Mouse (Mus musculus) layer of hippocampus, postnatal 36 days (tissue): ENCODE data around the gene Btnl10. TPM values are rescaled to one million over a fixed set of nuclear protein-coding genes. Genes with fewer than 3 reads are reported as not detected.

Experiments
- DNase-seq, 2 experiments: peaks; one replicate each; pipeline ENCODE4 v3.0.0; 2022
- total RNA-seq, 2 experiments: library from RNA; stranded (reverse); gene quantifications; 2 replicates each; pipeline ENCODE4 v1.2.3; 2021

Gene Btnl10
- under 1 TPM in 1 of 2 experiments, not detected in 1; 0.12 TPM for total RNA-seq

DNA sequence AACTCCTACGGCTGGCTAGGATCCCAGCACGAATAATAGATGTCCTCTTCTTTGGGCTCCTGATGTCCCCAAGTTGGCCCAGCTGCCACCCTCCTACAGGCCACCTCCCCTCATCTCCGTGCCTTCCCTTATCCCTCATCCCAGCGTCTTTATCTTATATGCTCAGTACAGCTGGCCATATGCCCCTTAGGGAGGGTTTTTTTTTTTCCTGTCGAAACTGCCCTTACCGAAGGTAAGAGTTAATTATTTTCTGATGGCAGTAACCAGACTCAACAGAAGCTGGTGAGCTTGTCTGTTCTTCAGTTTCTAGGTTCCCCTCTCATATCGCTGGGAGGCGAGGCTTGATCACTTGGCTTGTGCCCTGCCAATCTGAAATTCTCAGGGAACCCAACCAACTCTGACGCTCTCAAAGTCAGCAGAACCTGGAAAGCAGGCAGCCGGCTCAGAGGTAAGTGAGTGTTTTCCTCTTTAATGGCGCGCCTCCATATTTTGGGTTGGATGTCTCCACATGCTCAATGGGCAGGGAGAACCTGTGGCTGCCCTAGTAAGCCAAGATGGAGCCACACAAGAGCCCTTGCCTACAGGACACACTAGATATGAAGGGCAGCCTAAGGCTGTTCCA lies at the start of gene Btnl10:
Gene Btnl10 (plus strand): TSS at position 164 of the 622 bp plus-strand sequence.
- no peak for DNase-seq

DNA sequence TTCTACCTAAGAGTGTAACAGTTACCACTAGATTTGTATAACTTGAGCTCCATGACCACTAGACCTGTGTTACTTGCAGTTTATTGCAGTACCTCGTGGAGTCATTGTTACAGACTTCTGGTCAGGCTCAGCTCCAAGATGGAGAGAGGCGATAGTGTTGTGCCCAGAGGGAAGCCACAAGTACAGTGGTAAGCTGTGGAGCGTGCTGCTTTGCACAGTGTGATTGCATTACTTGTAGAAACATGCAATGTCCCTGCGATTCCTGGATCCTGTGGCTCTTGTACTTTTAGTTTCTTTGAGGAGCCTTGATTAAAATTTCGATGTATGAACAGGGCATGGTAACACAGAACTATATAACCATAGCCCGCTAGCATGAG lies 49.8 kb upstream of the Btnl10 start:
- DNase-seq = no peak

- DNase-seq = no peak
Measured at GRCm38 (mm10) chr11:58870961-58871360, 46.7 kb upstream of the Btnl10 start.

DNA sequence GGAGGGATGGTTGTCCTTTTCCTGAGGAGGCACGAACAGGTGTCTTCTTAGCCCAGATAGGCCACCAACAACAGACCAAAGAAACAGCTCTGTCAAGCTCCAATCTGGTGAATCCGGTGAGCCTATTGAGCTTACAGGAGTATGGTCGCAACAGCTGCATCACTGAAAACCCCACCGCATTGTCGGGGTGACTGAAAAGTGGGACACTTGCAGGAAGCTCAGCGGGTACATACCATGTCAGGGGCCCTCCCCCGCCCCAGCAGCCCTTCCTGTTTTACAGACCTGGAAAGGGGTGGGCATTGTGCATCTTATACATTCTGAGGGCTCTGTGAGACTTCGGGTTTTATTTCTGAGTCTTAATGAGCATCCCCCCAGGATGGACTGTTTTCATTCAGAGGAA lies 34.0 kb upstream of the Btnl10 start:
- no peak for DNase-seq

DNA sequence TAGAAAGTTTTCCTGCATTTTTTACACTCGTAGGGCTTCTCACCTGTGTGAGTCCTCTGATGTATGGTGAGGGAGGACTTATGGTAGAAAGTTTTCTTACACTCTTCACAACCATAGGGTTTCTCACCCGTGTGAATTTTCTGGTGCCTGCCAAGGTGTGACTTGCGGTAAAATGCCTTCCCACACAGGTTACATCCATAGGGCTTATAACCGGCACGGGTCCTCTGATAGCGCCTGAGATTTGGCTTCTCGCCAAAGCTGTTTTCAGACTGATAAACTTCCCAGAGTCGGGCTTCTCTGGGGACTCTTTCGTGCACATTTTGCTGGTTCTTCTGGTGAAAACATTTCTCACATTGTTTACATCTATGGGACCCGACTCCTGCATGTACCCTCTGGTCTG lies 27.2 kb upstream of the Btnl10 start:
- no peak for DNase-seq

DNA sequence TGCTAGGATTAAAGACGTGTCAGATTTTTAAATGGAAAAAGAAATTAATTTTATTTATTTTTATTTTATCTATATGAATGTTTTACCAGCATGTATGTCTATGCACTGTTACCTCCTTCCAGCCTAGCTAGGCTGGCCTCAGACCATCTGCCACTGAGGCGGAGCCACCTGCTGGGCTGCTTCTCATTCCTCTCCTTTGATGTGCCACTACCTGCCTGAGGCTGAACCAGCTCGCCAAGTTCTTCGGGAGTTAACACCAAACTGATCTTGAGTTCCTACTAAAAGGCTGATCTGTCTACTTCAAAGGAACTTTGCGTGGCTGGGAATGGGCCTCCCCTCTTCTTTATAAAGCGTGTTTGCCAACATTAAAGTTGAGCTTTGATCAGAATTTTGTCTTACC lies 23.3 kb upstream of the Btnl10 start:
- no peak for DNase-seq

GRCm38 (mm10) chr11:58897485-58897884 lies 20.2 kb upstream of the Btnl10 start:
- DNase-seq = no peak

DNA sequence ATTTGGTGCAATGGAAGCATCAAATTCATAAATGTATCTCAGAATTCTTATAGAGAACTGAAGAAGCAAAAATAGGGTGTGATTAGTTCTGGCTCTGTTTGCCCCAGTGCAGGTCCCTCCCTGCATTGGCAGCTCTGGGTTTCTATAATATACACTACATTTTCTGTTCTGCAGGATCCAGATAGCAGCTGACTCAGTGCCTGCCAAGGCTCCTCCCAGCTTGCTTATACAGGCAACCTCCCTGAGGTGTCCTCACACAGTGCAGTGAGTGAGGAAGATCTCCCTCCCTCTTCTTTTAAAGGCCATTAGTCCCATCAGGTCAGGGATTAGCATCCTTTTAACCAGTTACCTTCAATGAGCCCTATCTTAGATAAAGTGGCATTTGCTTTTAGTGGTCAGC lies 16.6 kb upstream of the Btnl10 start:
- no peak for DNase-seq

DNA sequence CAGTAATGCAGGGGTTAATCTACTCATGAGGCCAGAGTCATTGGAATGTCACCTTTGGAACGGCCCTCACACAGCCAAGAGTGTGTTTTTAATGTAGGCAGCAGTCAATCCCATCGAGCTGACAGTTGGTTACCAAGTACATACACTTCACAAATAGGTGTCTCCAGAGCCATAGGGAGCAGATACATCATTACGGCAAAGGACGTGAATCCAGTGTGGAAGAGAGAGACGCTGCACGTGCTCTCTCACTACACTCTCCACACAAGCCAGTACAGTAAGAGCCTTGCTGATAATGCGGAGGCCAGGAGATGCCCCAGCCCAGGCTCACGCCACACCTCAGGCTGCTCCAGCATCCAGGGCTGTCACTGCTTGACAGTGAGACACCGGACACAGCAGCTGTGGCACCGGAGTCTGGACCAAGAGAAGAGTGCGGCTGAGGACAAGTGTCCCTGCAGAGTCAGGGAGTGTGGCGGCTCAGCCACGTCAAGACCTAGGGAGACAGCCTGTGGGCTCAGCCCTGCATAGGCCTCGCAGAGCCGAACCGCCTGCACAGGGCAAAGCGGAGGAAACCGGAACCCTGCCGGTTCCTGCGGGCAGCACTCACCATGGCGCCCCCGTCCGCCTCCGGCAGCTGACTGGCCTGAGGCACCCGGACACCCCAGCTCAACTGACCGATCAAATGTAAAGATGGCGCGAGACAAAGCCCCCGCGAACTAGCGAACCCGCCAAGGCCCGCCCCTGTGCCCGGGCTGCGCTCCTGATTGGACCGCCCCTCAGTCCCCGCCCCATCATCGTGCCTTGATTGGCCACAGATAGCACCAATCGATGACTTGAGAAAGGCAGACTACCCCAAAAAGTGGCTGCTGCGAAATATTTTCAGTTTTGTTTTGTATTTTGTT lies 13.9 kb upstream of the Btnl10 start, which contains the start of gene Zfp39:
Gene Zfp39 (minus strand): TSS at position 715 of the 899 bp plus-strand sequence.
- DNase-seq = peak; percentile 94 to 96

DNA sequence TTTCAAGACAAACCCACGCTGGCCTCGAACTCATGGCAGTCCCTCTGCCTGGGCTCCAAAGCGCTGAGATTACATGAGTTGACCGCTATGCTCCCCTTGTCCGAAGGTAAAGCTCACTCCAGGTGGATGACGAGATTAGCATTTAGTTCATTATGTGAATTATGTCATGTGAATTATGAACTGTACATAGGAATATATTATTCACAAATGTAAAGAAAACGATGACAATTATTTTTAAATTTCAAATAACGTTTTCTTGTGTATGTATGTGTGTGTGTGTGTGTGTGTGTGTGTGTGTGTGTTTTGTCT lies 13.3 kb upstream of the Btnl10 start:
- no peak for DNase-seq

- DNase-seq = no peak
Measured at GRCm38 (mm10) chr11:58904838-58905237, 12.9 kb upstream of the Btnl10 start.

- DNase-seq = no peak
Measured at GRCm38 (mm10) chr11:58913776-58914175, 3.9 kb upstream of the Btnl10 start.

DNA sequence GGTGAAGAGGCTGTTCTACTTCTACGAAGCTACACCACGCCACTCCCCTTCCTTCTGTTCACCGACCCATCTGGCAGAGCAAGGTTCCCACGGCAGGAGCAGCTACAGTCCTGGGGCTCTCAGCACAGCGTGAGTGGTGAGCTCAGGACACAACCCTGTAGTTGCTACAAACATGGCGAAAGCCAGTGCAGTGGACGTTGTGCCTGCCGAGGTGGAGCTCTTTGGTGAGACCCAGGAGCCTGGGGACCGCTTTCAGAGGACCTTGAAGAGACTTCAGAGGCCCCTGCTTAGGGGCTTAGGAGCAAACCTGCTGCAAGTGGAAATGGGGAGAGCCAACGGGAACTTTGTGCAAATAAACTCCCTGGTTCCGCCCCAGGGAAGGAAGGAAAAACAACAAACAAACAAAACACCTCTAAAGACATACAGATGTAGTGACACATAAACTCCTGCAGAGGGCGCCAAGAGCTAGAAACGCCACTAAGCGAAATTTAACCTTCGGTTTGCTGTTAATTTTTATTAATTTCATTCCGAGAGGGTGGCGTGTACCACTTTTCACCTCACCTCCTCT lies 3.2 kb upstream of the Btnl10 start:
- DNase-seq = no peak

DNA sequence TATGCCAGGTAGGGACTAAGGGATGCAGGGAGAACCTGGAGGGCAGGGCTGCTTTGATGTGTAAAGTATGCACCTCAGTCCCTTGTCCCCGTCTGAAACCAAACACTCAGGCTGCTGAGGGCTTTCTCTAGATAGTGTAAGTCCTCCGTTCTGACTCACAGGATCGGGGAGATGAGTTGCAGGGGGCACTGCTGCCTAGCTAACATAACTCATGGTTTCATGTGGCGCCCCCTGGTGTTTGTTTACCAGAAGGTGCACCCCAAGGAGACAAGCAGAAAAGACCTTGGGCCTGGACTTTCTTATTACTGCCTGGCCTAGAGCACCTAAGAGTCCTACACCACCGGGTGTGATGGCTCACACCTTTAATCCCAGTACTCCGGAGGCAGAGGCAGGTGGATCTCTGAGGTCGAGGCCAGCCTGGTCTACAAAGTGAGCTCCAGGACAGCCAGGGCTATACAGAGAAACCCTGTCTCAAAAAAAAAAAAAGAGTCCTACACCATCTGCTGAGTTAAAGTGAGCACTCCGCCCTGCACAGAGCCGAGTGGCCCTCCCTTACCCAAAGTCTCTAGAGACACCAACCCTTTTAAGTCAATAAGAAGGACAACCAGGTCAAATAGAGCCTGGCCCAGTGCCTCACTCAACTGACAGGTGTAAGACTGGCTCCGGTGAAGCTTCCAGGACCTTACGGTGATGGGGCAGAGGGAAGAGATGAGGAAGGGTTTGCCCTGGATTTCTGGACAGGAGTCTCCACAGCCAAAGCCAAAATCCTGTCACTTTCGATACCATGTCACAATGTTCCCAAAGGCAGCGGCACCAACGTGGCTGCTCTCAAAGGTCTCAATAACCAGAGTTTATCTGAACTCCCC lies 596 bp upstream of the Btnl10 start:
- no peak for DNase-seq

DNA sequence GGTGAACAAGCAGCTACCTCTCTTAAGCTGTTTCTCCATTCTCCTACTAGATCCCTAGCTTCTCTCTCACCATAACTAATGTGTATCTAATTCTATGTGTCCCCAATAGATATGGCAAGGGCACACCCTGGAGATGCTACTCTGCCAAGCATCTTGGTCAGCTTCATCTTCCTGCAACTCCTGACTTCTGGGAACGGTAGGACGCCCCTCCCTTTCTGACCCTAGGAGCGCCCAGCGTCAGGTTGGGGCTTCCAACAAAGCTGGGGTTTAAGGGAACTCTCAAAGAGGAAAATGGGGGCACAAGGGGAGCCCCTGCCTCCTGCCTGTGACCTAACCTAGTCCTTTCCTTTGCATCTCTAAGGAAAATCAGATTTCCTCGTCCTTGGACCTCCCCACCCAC lies 1.1 kb downstream of the Btnl10 start:
- no peak for DNase-seq

GRCm38 (mm10) chr11:58922420-58922819 lies 4.7 kb downstream of the Btnl10 start:
- no peak for DNase-seq

- no peak for DNase-seq
Measured at GRCm38 (mm10) chr11:58926651-58927050, 8.9 kb downstream of the Btnl10 start.

- no peak for DNase-seq
Measured at GRCm38 (mm10) chr11:58927053-58927452, 9.3 kb downstream of the Btnl10 start.

GRCm38 (mm10) chr11:58927790-58928651 lies 10.3 kb downstream of the Btnl10 start:
- peak; percentile 24 to 32 for DNase-seq

GRCm38 (mm10) chr11:58929055-58929454 lies 11.3 kb downstream of the Btnl10 start:
- no peak for DNase-seq

- DNase-seq = no peak
Measured at GRCm38 (mm10) chr11:58929641-58930040, 11.9 kb downstream of the Btnl10 start.

DNA sequence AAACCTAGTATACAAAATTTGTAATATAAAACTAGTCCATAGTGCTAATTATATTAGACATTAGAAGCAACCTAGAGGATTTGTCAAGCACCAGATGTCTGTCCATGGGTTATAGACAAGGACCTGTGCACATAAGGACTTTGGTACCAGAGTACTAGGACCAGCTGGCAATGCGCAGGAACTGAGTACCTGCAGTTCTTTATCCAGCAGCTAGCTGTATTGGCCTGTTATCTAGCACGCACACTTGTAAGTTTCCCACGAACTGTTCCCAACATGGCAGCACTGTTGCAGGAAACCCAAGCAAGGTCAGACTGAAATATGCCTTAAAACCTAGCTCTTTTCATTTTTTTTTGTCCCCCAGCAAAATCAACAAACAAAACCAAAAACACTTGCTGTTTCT lies 12.5 kb downstream of the Btnl10 start:
- DNase-seq = no peak
